Mouse (Mus musculus): ENCODE measurements around the gene Vstm5.

GRCm38 (mm10) chr9:15273981-15274380 lies 35.1 kb downstream of the Vstm5 start:
- no peak for TF ChIP-seq CTCF (IDR thresholded peaks at IDR 0.05; ENCODE audit: low read depth, low read length)
- TF ChIP-seq GATA1 (IDR thresholded peaks at IDR 0.05; ENCODE audit: borderline replicate concordance, low read length) = no peak
